Mouse (Mus musculus): ENCODE data around the gene Gpr22.

Gene Gpr22

DNA sequence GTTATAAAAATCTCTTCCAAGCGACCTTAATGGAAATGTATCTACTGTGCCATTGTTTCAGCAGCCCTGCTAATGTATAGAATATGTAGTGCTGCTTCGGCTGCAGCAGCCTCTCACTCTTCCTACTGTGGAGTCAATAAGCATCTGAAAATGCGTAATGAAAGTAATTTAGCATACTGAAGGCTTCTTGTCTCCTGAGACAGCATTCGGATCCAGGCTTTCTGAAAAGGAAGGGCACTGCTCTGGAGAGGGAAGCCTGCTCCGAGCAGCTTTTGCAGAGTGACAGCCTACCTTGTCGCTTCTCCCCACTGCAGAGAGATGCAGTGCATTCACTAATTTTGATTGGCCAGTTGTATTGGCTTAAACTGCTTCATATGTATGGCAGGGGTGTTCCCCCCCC is at the start of gene Gpr22:
Gpr22 (minus strand) TSS at position 348 of the 400 bp plus-strand sequence.
- peak; percentile 18 for DNase-seq (ENCODE audit: low read depth, low spot score)

DNA sequence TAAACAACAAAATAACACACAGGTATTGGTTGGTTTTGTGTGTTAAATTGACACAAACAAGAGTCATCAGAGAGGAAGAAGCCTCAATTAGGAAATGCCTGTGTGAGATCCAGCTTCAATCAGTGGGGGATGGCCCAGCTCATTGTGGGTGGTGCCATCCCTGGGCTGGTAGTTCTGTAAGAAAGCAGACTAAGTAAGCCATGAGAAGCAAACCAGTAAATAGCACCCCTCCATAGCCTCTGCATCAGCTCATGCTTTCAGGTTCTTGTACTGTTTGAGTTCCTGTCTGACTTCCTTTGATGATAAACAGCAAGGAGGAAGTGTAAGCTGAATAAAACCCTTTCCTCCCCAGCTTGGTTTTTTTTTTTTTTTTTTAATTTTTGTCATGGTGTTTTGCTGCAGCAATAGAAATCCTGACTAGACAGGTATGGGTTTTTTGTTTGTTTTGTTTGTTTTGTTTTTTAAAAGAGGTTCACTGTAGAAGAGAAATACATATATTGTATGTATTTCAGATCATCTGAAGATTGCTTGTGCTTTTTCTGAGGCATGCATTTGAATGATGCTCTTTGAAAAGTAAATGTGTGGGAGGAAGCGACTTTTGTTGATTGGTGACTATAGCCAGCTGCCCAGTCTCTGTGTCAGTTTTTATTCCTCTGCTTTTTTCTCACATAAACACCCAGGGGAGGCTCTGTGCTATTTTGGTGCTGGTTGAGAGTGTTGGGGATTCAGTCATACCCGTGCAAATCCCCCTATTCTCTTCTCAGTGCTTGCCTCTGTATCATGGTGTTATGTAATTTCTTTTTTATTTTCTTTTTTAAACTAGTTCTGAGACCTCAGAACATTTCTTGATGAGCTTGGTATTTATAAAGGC is 42.4 kb upstream of the Gpr22 start:
- no peak for DNase-seq (ENCODE audit: low read depth, low spot score)

GRCm38 (mm10) chr12:31754465-31754864 is 40.7 kb upstream of the Gpr22 start:
- no peak for DNase-seq (ENCODE audit: low read depth, low spot score)

DNA sequence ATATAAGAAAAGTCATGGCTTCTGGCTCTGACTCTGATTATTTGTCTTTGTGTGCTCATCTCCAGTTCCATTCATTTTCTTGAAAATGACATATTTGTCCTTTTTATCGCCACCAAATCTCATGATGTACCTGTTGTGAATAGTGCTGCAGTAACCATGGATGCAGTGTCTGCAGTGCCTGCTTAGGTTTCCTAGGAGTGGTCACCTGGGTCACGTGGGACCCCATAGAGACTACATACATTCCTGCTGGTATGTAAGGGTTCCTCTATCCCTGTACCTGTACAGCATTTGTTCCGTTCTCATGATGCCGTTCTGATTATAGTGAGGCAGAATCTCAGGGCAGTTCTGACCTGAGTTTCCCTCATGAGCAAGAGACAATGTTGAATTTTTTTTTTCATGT is 36.1 kb upstream of the Gpr22 start:
- DNase-seq (ENCODE audit: low read depth, low spot score) = no peak

DNA sequence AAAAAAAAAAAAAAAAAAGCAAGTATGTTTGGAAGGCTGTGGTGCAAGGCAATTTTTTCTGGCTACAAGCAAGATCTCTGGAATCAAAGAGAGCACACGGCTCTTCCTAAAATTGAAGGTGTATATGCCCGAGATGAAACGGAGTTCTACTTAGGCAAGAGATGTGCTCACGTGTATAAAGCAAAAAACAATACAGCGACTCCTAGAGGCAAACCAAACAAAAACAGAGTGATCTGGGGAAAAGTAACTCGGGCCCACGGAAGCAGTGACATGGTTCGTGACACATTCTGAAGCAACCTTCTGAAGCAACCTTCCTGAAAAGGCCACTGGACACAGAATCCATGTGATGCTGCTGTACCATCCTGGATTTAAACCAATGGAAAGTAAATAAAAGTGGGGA is 33.6 kb upstream of the Gpr22 start:
- DNase-seq (ENCODE audit: low read depth, low spot score) = no peak

DNA sequence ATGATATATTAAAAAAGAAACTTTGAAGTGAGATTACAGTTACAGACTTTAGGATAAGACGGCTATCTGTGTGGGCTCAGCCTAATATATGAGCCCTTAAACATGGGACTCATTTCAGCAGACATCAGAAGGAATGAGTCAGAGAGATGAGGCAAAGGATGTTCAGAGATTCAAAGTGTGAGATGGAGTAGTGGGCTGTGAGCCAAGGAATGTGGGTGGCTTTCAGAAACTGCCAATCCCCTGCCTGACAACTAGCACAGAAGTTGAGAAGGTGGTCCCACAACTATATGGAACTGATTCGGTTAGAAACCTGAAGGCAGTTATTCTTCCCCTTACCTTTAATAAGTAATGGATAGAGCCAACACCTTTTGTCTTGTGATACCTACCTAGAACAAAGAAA is 20.9 kb upstream of the Gpr22 start:
- no peak for DNase-seq (ENCODE audit: low read depth, low spot score)

DNA sequence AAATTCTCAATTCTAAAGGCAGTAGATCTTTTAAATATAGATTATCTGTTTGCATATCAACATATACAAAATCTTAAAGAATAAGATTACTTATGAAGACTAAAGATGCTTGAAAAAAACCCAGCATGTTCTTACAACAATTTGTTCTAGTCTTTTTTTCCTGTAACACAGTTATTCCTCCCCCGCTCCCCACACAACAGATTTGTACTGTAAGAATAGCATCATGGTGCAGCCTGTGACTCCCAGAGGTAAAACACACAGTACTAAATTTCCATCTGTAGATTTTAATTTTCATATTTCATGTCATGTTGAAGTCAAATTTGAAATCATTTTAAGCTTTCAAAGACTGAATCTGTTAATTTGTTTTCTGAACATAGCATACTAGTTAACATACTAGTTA is 16.4 kb upstream of the Gpr22 start:
- DNase-seq (ENCODE audit: low read depth, low spot score) = no peak

DNA sequence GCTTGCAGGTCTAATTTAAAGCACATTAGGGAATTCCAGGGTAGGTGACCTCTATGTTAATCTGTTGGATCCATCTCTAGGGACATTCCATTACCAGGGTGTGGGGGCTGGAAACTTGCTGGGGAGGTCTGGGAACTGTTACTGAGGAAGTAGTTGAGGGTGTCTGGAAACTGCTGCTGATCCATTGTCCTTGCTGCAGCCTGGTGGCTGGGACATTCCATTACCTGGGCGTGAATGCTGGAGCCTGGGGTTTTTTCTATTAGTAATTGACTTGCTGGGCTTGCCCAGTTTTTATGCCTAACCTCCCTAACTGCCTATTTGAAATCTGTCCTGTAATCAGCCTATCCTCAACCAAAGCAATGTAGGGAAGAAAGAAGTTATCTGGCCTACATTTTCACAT is 13.0 kb upstream of the Gpr22 start:
- no peak for DNase-seq (ENCODE audit: low read depth, low spot score)

DNA sequence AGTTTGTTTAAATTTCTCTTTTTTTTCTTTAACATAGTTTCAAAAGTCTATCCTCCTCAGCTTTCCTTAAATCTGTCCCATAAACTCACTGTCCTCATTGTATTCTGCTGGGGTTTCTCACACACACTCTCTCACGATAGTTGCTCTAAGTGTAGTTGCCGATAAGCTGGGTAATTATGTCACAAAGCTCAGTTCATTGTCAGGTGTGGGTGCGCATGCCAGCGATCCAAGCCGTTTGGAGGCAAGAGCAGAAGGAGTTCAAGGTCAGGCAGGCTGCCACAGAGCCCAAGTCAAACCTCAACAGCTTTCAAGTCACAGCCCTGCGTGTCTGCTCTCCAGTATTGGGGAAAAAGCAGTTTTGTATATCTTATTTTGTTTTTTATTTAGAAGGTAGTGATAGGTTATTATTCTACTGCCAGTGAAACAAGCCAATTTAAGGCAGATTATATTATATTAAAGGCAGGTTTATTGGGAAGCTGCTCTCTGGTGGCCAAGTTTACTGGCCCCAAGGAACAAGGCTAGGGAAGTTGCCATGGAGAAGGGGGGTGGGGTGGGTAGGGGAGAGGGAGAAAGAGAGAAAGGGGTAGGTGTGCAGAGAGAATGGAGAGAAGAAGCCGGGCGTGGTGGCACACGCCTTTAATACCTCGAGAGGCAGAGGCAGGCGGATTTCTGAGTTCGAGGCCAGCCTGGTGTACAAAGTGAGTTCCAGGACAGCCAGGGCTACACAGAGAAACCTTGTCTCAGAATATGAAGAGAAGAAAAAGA is 11.9 kb upstream of the Gpr22 start:
- DNase-seq (ENCODE audit: low read depth, low spot score) = no peak

GRCm38 (mm10) chr12:31724576-31724975 is 10.8 kb upstream of the Gpr22 start:
- DNase-seq (ENCODE audit: low read depth, low spot score) = no peak

DNA sequence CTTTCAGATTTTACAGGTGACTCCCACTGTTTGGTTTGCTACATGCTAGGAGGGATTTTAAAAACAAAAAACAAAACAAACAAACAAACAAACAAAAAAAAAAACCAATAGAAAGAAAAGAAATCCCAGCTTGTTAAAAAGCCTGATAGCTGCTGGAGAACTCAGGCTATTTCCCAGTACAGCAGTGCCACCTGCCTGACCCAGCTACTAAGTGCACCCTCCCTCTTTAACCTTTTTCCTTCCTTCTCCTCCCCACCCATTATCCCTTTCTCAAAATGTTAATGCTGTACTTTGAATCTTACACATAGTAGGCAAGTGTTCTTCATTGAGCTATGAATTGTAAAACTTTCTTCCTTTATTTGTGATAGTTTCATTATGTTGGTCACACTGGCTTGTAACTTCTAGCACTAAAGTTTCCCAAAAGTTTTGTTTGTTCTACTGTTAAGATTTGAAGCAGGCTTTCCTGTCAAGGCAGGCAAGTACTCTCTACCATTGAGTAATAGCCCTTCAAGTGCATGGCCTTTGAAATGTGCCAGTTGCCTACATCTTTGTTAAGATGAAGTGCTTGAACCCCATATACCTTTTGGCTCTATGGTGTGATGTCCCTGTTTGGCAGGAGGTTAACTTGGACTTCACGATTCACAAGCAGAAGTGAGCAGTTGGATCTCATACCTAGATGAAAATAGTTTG is 6.0 kb upstream of the Gpr22 start:
- no peak for DNase-seq (ENCODE audit: low read depth, low spot score)

GRCm38 (mm10) chr12:31714070-31714469 is 323 bp upstream of the Gpr22 start:
- no peak for DNase-seq (ENCODE audit: low read depth, low spot score)

- no peak for DNase-seq (ENCODE audit: low read depth, low spot score)
Measured at GRCm38 (mm10) chr12:31712727-31713126, 1.0 kb downstream of the Gpr22 start.

- DNase-seq (ENCODE audit: low read depth, low spot score) = no peak
Measured at GRCm38 (mm10) chr12:31712233-31712632, 1.5 kb downstream of the Gpr22 start.

DNA sequence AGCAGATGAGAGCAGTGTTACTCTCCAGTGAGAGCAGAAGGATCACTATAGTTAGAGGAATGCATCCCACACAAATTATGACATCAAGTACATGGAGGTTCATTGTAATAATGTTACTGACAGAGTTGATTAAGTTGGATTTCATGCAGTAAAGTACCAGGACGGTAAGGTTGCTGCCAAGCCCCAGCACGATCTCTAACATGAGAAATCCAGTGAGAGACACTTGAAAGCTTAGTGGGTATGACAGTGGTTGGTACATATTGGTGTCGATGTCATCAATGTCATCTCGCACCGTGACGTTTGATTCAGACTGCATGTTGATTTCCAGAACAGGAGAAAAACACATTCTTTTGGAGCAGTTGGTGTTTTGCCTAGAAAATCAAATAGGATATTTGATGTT is 4.1 kb downstream of the Gpr22 start:
- no peak for DNase-seq (ENCODE audit: low read depth, low spot score)

- no peak for DNase-seq (ENCODE audit: low read depth, low spot score)
Measured at GRCm38 (mm10) chr12:31707531-31707930, 6.2 kb downstream of the Gpr22 start.

GRCm38 (mm10) chr12:31706168-31706567 is 7.6 kb downstream of the Gpr22 start:
- no peak for DNase-seq (ENCODE audit: low read depth, low spot score)

GRCm38 (mm10) chr12:31703904-31704303 is 9.8 kb downstream of the Gpr22 start:
- DNase-seq (ENCODE audit: low read depth, low spot score) = no peak

DNA sequence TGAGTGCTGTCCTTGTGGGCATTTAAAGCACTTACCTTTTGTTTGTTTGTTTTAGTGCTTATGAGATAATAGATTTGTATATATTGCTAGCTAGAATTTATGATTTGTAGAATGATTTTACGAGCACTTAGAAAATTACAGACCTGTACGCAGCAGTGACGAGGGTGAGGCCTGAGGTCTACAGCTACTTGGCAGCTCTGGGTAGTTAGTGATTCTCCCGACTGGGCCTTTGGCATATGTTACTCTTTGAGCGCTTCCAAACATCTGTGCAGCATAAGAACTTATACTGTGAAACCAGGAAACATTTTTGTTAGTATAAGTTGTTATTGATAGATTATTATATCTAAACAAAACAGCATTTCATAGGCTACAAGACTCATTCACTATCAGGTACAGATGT is 12.3 kb downstream of the Gpr22 start:
- no peak for DNase-seq (ENCODE audit: low read depth, low spot score)

DNA sequence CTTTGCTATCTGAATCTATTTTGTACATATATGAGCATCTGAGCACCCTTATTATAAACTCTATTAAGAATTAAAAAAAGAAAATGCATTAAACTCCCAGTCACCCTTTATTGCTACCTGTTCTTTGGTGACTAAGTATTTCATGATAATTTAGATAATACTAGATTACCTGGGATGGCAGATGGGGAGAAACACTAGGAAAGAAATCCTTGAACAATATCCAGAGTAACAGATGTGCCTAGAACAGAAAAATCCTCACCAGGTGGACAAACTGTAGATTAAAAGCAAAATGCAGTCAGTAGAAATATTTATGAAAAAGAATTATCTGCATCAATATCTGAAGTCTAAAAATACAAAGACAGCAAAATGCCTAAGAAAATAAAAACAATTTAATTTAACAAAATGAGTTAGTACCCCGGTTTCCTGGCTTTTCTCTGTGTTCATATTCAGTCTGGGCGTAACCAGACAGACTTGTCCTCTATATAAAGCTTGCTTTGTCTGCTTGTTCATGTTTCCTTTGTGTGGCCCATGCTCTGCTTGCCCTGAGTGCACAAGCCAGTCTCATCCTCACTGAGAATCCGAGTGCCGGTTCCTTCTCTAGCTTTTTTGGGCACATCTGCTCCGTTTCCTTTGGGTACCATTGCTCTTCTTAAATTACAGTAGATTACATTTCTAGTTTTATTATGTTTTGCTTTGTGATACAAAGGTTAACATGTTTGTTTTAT is 13.0 kb downstream of the Gpr22 start:
- no peak for DNase-seq (ENCODE audit: low read depth, low spot score)

DNA sequence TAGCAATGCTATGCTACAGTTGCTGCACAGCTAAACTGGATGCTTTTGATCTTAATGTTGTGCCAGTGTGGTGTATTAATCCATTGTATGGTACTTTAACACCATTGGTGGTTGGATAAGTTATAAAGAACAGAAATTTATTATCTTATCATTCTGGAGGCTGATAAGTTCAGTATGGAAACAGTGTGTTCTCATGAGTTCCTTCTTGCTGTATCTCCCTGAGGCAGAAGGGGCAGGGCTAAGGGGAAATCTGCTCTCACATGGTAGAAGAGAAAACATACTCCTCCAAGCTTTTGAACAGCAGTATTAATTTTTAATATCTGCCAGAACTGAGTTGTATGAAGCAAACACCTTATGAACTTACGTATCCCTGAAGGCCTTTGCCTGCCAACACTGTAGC is 20.5 kb downstream of the Gpr22 start:
- no peak for DNase-seq (ENCODE audit: low read depth, low spot score)

DNA sequence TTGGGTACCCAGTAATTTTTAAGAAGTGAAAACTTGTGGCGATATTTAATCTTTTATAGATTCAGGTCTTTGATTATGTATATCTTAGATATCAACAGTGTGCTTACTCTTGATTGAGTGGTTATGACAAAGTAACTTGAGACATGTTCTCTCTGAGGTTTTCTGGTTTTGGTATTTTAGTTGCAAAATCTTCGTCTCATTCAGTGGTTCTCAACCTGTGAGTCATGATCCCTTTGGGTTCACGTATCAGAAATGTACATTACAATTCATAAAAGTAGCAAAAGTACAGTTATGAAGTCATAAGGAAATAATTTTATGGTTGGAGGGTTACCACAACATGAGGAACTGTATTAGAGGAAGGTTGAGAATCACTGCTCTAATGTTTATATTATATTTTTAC is 27.1 kb downstream of the Gpr22 start:
- DNase-seq (ENCODE audit: low read depth, low spot score) = no peak
